Mouse (Mus musculus): ENCODE data around the gene Rnf224. TPM values are rescaled to one million over a fixed set of nuclear protein-coding genes. Genes with fewer than 3 reads are reported as not detected.

The Rnf224 gene
- polyA plus RNA-seq, 1 experiment: not detected

GRCm38 (mm10) chr2:25200631-25201030 lies 36.0 kb downstream of the Rnf224 start:
- 92% methylated on average over 2 of the region's 2 CpGs for WGBS
- DNase-seq (ENCODE audit: low read depth, low spot score): no peak

GRCm38 (mm10) chr2:25197946-25198345 lies 38.6 kb downstream of the Rnf224 start:
- no peak for DNase-seq (ENCODE audit: low read depth, low spot score)

GRCm38 (mm10) chr2:25197191-25197590 lies 39.4 kb downstream of the Rnf224 start:
- no peak for DNase-seq (ENCODE audit: low read depth, low spot score)

GRCm38 (mm10) chr2:25196172-25196954 lies 40.2 kb downstream of the Rnf224 start, which contains the start of gene Tor4a:
Tor4a (minus strand) TSS chr2:25196886.
- WGBS: 6% methylated on average over 8 of the region's 8 CpGs

More at GRCm38 (mm10) chr2:25197191-25197590, 39.4 kb downstream of the Rnf224 start:
- WGBS: 16% methylated on average over 2 of the region's 2 CpGs

GRCm38 (mm10) chr2:25195211-25196156 lies 41.1 kb downstream of the Rnf224 start:
- WGBS: 11% methylated on average over 55 of the region's 55 CpGs
- no peak for DNase-seq (ENCODE audit: low read depth, low spot score)

More at GRCm38 (mm10) chr2:25196172-25196954, 40.2 kb downstream of the Rnf224 start, which contains the start of gene Tor4a:
- no peak for DNase-seq (ENCODE audit: low read depth, low spot score)

GRCm38 (mm10) chr2:25194486-25195171 lies 42.0 kb downstream of the Rnf224 start:
- no peak for DNase-seq (ENCODE audit: low read depth, low spot score)
- WGBS: 54% methylated on average over 17 of the region's 17 CpGs

- WGBS: 37% methylated on average over 5 of the region's 5 CpGs
- no peak for DNase-seq (ENCODE audit: low read depth, low spot score)
Observed at GRCm38 (mm10) chr2:25194006-25194405, 42.6 kb downstream of the Rnf224 start.

- no peak for DNase-seq (ENCODE audit: low read depth, low spot score)
- WGBS: 2% methylated on average over 6 of the region's 6 CpGs
Observed at GRCm38 (mm10) chr2:25193330-25193770, 43.2 kb downstream of the Rnf224 start.

GRCm38 (mm10) chr2:25187841-25188240 lies 48.7 kb downstream of the Rnf224 start:
- DNase-seq (ENCODE audit: low read depth, low spot score): no peak
- WGBS: 85% methylated on average over 6 of the region's 6 CpGs

- no peak for DNase-seq (ENCODE audit: low read depth, low spot score)
- 48% methylated on average over 5 of the region's 5 CpGs for WGBS
Observed at GRCm38 (mm10) chr2:25186575-25186930, 50.0 kb downstream of the Rnf224 start.

GRCm38 (mm10) chr2:25185625-25186574 lies 50.7 kb downstream of the Rnf224 start:
- no peak for DNase-seq (ENCODE audit: low read depth, low spot score)
- WGBS: 3% methylated on average over 64 of the region's 64 CpGs

GRCm38 (mm10) chr2:25184496-25184895 lies 52.1 kb downstream of the Rnf224 start:
- no peak for DNase-seq (ENCODE audit: low read depth, low spot score)
- 91% methylated on average over 7 of the region's 7 CpGs for WGBS

Other genes starting within 250 kb of the Rnf224 start
- gene Nsmf, start 182.4 kb downstream of the Rnf224 start, polyA plus RNA-seq (2012; rRNA removed): 48.7 and 62.3 TPM in 2 replicates
- 176 and 274 TPM in 2 replicates for gene Entpd8, start 156.5 kb downstream of the Rnf224 start, polyA plus RNA-seq (2012; rRNA removed)
- 39.3 and 46.9 TPM in 2 replicates for gene Noxa1, start 141.6 kb downstream of the Rnf224 start, polyA plus RNA-seq (2012; rRNA removed)
- 23.6 and 24.9 TPM in 2 replicates for gene Nrarp, start 56.0 kb downstream of the Rnf224 start, polyA plus RNA-seq (2012; rRNA removed)
- 22.7 and 31.7 TPM in 2 replicates for gene Tor4a, start 39.9 kb downstream of the Rnf224 start, polyA plus RNA-seq (2012; rRNA removed)
- 60.9 and 89.7 TPM in 2 replicates for gene Nelfb, start 25.3 kb downstream of the Rnf224 start, polyA plus RNA-seq (2012; rRNA removed)
- gene Stpg3, start 22.1 kb downstream of the Rnf224 start, polyA plus RNA-seq (2012; rRNA removed): not detected in 2 replicates
- gene Fam166a, start 18.0 kb downstream of the Rnf224 start, polyA plus RNA-seq (2012; rRNA removed): not detected in 2 replicates
- 937 and 978 TPM in 2 replicates for gene Tubb4b, start 12.1 kb downstream of the Rnf224 start, polyA plus RNA-seq (2012; rRNA removed)
- 0.52 and 2.9 TPM in 2 replicates for gene Slc34a3, start 2.4 kb downstream of the Rnf224 start, polyA plus RNA-seq (2012; rRNA removed)
- 18.0 and 33.6 TPM in 2 replicates for gene Rnf208, start 5.5 kb upstream of the Rnf224 start, polyA plus RNA-seq (2012; rRNA removed)
- gene Cysrt1, start 5.7 kb upstream of the Rnf224 start, polyA plus RNA-seq (2012; rRNA removed): 1.6 and 1.8 TPM in 2 replicates
- 24.7 and 33.9 TPM in 2 replicates for gene AL732309.1, start 10.1 kb upstream of the Rnf224 start, polyA plus RNA-seq (2012; rRNA removed)
- gene Tmem203, start 18.7 kb upstream of the Rnf224 start, polyA plus RNA-seq (2012; rRNA removed): 30.4 and 35.0 TPM in 2 replicates
- gene Tprn, start 25.8 kb upstream of the Rnf224 start, polyA plus RNA-seq (2012; rRNA removed): 212 and 278 TPM in 2 replicates
- 47.8 and 56.0 TPM in 2 replicates for gene Ssna1, start 35.7 kb upstream of the Rnf224 start, polyA plus RNA-seq (2012; rRNA removed)
- 64.2 and 103 TPM in 2 replicates for gene Anapc2, start 35.7 kb upstream of the Rnf224 start, polyA plus RNA-seq (2012; rRNA removed)
- not detected in 2 replicates for gene Tmem210, start 51.4 kb upstream of the Rnf224 start, polyA plus RNA-seq (2012; rRNA removed)
- 92.7 and 108 TPM in 2 replicates for gene Lrrc26, start 53.1 kb upstream of the Rnf224 start, polyA plus RNA-seq (2012; rRNA removed)
- 0.48 and 0.63 TPM in 2 replicates for gene Grin1, start 82.4 kb upstream of the Rnf224 start, polyA plus RNA-seq (2012; rRNA removed)
- 27.5 and 31.2 TPM in 2 replicates for gene Man1b1, start 95.6 kb upstream of the Rnf224 start, polyA plus RNA-seq (2012; rRNA removed)
- 24.2 and 28.6 TPM in 2 replicates for gene Dpp7, start 119.6 kb upstream of the Rnf224 start, polyA plus RNA-seq (2012; rRNA removed)
- 61.6 and 68.8 TPM in 2 replicates for gene Uap1l1, start 128.9 kb upstream of the Rnf224 start, polyA plus RNA-seq (2012; rRNA removed)
- gene Sapcd2, start 135.5 kb upstream of the Rnf224 start, polyA plus RNA-seq (2012; rRNA removed): 26.0 and 26.7 TPM in 2 replicates
- 36.7 and 40.4 TPM in 2 replicates for gene Entpd2, start 159.1 kb upstream of the Rnf224 start, polyA plus RNA-seq (2012; rRNA removed)
- 91.9 and 126 TPM in 2 replicates for gene Npdc1, start 162.6 kb upstream of the Rnf224 start, polyA plus RNA-seq (2012; rRNA removed)
- gene Fut7, start 186.5 kb upstream of the Rnf224 start, polyA plus RNA-seq (2012; rRNA removed): 0.52 and 0.88 TPM in 2 replicates
- gene Abca2, start 191.9 kb upstream of the Rnf224 start, polyA plus RNA-seq (2012; rRNA removed): 7.5 and 12.4 TPM in 2 replicates
- 1.3 and 1.4 TPM in 2 replicates for gene Clic3, start 220.1 kb upstream of the Rnf224 start, polyA plus RNA-seq (2012; rRNA removed)
- 45.6 and 48.9 TPM in 2 replicates for gene Paxx, start 224.3 kb upstream of the Rnf224 start, polyA plus RNA-seq (2012; rRNA removed)
- 0.53 and 1.0 TPM in 2 replicates for gene Ptgds, start 233.3 kb upstream of the Rnf224 start, polyA plus RNA-seq (2012; rRNA removed)